Mouse (Mus musculus) midbrain, embryonic 16.5 days (tissue): ENCODE measurements around the gene Eprs. TPM values are rescaled to one million over a fixed set of nuclear protein-coding genes. Genes with fewer than 3 reads are reported as not detected.

Source experiments
- ATAC-seq: fragments of 200-750 bp; cut with Nextera tagmentation; 2 replicates; pipeline ENCODE4 v1.8.0; 2017; ENCODE audit warnings: moderate TSS enrichment
- H3K27ac ChIP-seq: fragments of 300-500 bp; sonication (generic); 2 replicates; pipeline ENCODE4 v1.5.1; 2014; ENCODE audit warnings: mild to moderate bottlenecking, low read length, mixed read lengths
- H3K27me3 ChIP-seq: fragments of 300-500 bp; sonication (generic); 2 replicates; pipeline ENCODE4 v1.6.1; 2014; ENCODE audit warnings: low read depth, low read length, mixed read lengths; ENCODE audit not compliant: control insufficient read depth, insufficient read depth
- H3K36me3 ChIP-seq: fragments of 300-500 bp; sonication (generic); 2 replicates; pipeline ENCODE4 v1.6.1; 2014; ENCODE audit warnings: mild to moderate bottlenecking, low read length, moderate library complexity, mixed read lengths; ENCODE audit not compliant: control insufficient read depth, insufficient read depth
- H3K4me1 ChIP-seq: fragments of 300-500 bp; sonication (generic); 2 replicates; pipeline ENCODE4 v1.6.1; 2014; ENCODE audit warnings: mild to moderate bottlenecking, low read length, mixed read lengths; ENCODE audit not compliant: control insufficient read depth, insufficient read depth
- H3K4me2 ChIP-seq: fragments of 300-500 bp; sonication (generic); 2 replicates; pipeline ENCODE4 v1.6.1; 2014; ENCODE audit warnings: mild to moderate bottlenecking, low read length, mixed read lengths
- H3K4me3 ChIP-seq: fragments of 300-500 bp; sonication (generic); 2 replicates; pipeline ENCODE4 v1.5.1; 2014; ENCODE audit warnings: low read depth, mild to moderate bottlenecking, low read length, moderate library complexity, mixed read lengths
- H3K9ac ChIP-seq: fragments of 300-500 bp; sonication (generic); 2 replicates; pipeline ENCODE4 v1.6.1; 2014; ENCODE audit warnings: low read depth, low read length, mixed read lengths
- H3K9me3 ChIP-seq: fragments of 300-500 bp; sonication (generic); replicated peaks from 2 replicates; pipeline ENCODE4 v1.6.1; 2014; ENCODE audit warnings: mild to moderate bottlenecking, low read length, mixed read lengths; ENCODE audit not compliant: control insufficient read depth, poor library complexity, severe bottlenecking
- WGBS: fragments of 180-500 bp; shearing (Covaris S2); extraction: QIAGEN DNeasy Blood & Tissue Kit; methylation state at CpG from one replicate; pipeline ENCODE4 v1.1.7; 2014; 5-methylcytosine and 5-hydroxymethylcytosine counted together
- polyA plus RNA-seq: library from polyadenylated mRNA; unstranded; fragments of >200 nt; fragmentation: Nextera tagmentation; extraction: Ambion mirVana; gene quantifications from 2 replicates; pipeline ENCODE4 v1.2.1, GENCODE M21; 2015

Eprs gene
- polyA plus RNA-seq, 1 experiment from 2014 or later, result 128 TPM

DNA sequence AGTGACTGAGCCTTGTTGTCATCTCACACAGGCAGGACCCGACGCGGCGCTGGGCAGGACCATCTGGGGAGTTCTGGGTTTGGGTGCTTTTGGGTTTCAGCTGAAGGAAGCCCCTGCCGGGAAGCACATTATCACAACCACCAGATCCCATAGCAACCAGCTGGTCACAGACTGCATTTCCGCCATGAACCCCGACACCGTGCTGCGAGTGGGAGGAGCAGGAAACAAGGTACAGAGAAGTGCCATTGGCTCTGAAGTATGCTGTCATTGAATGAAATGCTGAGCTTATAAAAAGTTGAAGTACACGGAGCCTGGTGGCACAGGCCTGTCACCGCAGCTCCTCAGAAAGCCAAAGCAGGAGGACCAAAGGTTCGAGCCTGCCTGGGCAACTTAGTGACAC lies 10.7 kb upstream of the Eprs start:
- no peaks in the 10 kb centered on the region for H3K27me3 ChIP-seq
- H3K4me3 ChIP-seq, result no peak overlapping the region
- H3K4me2 ChIP-seq, result no peak overlapping the region
- H3K27ac ChIP-seq, result no peak overlapping the region
- H3K4me1 ChIP-seq, result no peaks in the 10 kb centered on the region
- no peaks in the 10 kb centered on the region for H3K9me3 ChIP-seq
- no peak for ATAC-seq
- no peak overlapping the region for H3K9ac ChIP-seq
- WGBS, result 95% methylated on average over 12 of the region's 12 CpGs
- H3K36me3 ChIP-seq, result peaks cover 21% of the 10 kb centered on the region

GRCm38 (mm10) chr1:185353351-185353750 lies 9.5 kb upstream of the Eprs start:
- H3K4me3 ChIP-seq, result no peak overlapping the region
- no peaks in the 10 kb centered on the region for H3K27me3 ChIP-seq
- 96% methylated on average over 8 of the region's 8 CpGs for WGBS
- H3K4me2 ChIP-seq, result no peak overlapping the region
- H3K36me3 ChIP-seq, result peaks cover 27% of the 10 kb centered on the region
- no peak for ATAC-seq
- H3K27ac ChIP-seq, result no peak overlapping the region
- H3K9ac ChIP-seq, result no peak overlapping the region
- no peaks in the 10 kb centered on the region for H3K9me3 ChIP-seq
- H3K4me1 ChIP-seq, result no peaks in the 10 kb centered on the region

DNA sequence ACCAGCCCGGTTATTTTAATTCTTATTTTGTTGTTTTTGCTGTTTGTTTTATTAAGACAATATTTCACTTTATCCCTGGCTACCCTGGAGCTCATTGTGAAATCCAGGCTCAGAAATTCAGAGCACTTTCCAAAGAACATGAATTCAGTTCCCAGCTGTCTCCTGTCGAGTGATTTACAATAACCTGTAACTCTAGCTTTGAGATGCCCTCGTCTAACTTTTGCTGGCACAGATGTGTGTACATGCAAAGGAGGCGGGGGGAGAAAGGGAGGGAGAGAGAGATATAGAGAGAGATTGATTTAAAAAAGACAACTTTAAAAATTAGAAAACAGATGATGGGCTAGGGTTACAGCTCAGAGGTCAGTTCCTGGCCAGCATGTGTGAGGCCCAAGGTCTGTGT lies 8.1 kb upstream of the Eprs start:
- Histone ChIP-seq H3K9me3 (no peaks in the 10 kb centered on the region), H3K4me3 (no peak overlapping the region), H3K4me1 (no peaks in the 10 kb centered on the region), H3K4me2 (no peak overlapping the region), H3K9ac (no peak overlapping the region), H3K27me3 (no peaks in the 10 kb centered on the region), H3K27ac (no peak overlapping the region), H3K36me3 (peaks cover 25% of the 10 kb centered on the region)
- ATAC-seq, result no peak
- WGBS, result 85% methylated on average over 4 of the region's 4 CpGs

- Histone ChIP-seq H3K36me3 (peaks cover 22% of the 10 kb centered on the region), H3K4me1 (no peaks in the 10 kb centered on the region), H3K9me3 (no peaks in the 10 kb centered on the region), H3K27me3 (no peaks in the 10 kb centered on the region), H3K4me3 (no peak overlapping the region), H3K4me2 (no peak overlapping the region), H3K9ac (no peak overlapping the region), H3K27ac (no peak overlapping the region)
- 94% methylated on average over 8 of the region's 8 CpGs for WGBS
- no peak for ATAC-seq
Observed at GRCm38 (mm10) chr1:185356246-185356645, 6.6 kb upstream of the Eprs start.

- H3K4me1 ChIP-seq, result peaks cover 5% of the 10 kb centered on the region
- no peak overlapping the region for H3K4me3 ChIP-seq
- H3K27me3 ChIP-seq, result no peaks in the 10 kb centered on the region
- WGBS, result 92% methylated on average over 4 of the region's 4 CpGs
- no peak overlapping the region for H3K9ac ChIP-seq
- no peaks in the 10 kb centered on the region for H3K9me3 ChIP-seq
- ATAC-seq, result no peak
- H3K36me3 ChIP-seq, result peaks cover 12% of the 10 kb centered on the region
- no peak overlapping the region for H3K4me2 ChIP-seq
- H3K27ac ChIP-seq, result no peak overlapping the region
Observed at GRCm38 (mm10) chr1:185358211-185358610, 4.6 kb upstream of the Eprs start.

GRCm38 (mm10) chr1:185363526-185364182 lies 810 bp downstream of the Eprs start:
- Histone ChIP-seq H3K9ac (peak overlapping the region; percentile 86), H3K27me3 (no peaks in the 10 kb centered on the region), H3K36me3 (peaks cover 3% of the 10 kb centered on the region; the same call in 1 of the 2 replicates), H3K27ac (peak overlapping the region; percentile 92), H3K4me1 (peaks cover 28% of the 10 kb centered on the region), H3K4me3 (peak overlapping the region; percentile 96), H3K4me2 (peak overlapping the region; percentile 76), H3K9me3 (no peaks in the 10 kb centered on the region)
- 5% methylated on average over 22 of the region's 22 CpGs for WGBS
- peak; percentile 50 for ATAC-seq

GRCm38 (mm10) chr1:185364183-185364540 lies 1.3 kb downstream of the Eprs start:
- WGBS, result 34% methylated on average over 6 of the region's 6 CpGs
- Histone ChIP-seq H3K4me1 (peaks cover 28% of the 10 kb centered on the region), H3K36me3 (peaks cover 3% of the 10 kb centered on the region; the same call in 1 of the 2 replicates), H3K4me3 (peak overlapping the region; percentile 96), H3K4me2 (peak overlapping the region; percentile 76), H3K9me3 (no peaks in the 10 kb centered on the region), H3K27ac (no peak overlapping the region), H3K27me3 (no peaks in the 10 kb centered on the region), H3K9ac (peak overlapping the region; percentile 86; the same call in 1 of the 2 replicates)
- no peak for ATAC-seq

DNA sequence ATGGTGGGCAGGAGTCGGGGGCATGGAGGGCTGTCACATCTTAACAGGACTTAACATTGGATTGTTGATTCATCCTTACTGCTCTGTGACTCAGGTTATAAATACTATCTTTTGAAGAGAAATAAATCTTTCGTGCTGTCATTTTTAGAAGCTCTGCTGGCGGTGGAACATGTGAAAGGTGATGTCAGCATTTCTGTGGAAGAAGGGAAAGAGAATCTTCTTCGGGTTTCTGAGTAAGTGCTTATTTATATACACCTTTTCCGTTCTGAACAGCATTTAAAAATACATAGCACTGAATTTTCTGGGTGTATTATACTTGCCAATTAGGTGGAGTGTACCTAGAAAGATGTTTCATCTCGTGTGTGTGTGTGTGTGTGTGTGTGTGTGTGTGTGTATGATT lies 4.5 kb downstream of the Eprs start:
- H3K27ac ChIP-seq, result no peak overlapping the region
- no peak for ATAC-seq
- no peaks in the 10 kb centered on the region for H3K9me3 ChIP-seq
- H3K4me3 ChIP-seq, result no peak overlapping the region
- H3K36me3 ChIP-seq, result peaks cover 17% of the 10 kb centered on the region
- H3K27me3 ChIP-seq, result no peaks in the 10 kb centered on the region
- peaks cover 23% of the 10 kb centered on the region for H3K4me1 ChIP-seq
- WGBS, result 89% methylated on average over 6 of the region's 6 CpGs
- no peak overlapping the region for H3K4me2 ChIP-seq
- no peak overlapping the region for H3K9ac ChIP-seq

DNA sequence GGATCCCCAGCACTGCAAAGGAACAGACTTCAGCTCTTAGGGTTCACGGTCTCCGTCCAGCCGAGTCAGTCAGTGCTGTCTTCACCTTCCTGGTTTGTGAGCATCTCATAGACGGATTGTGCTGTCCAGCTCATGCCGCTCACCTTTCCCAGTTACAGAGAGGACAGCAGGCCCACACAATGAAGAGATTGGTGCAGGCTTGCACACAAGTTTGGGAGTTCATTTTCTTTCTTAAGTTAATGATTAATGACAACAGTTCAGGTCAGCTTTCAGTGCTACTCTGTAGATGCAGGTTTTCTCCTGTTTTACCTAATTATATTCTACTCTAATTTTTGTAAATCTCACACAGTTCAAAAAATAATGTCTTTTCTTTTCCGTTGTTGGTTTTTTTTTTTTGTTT lies 7.1 kb downstream of the Eprs start:
- WGBS, result 97% methylated on average over 6 of the region's 6 CpGs
- ATAC-seq, result no peak
- no peak overlapping the region for H3K4me2 ChIP-seq
- no peak overlapping the region for H3K9ac ChIP-seq
- no peaks in the 10 kb centered on the region for H3K27me3 ChIP-seq
- peaks cover 11% of the 10 kb centered on the region for H3K4me1 ChIP-seq
- no peaks in the 10 kb centered on the region for H3K9me3 ChIP-seq
- H3K4me3 ChIP-seq, result no peak overlapping the region
- H3K27ac ChIP-seq, result no peak overlapping the region
- peaks cover 29% of the 10 kb centered on the region for H3K36me3 ChIP-seq
